Mouse (Mus musculus) ES-E14 (cell line): ENCODE measurements around the gene Rbm28.

Experiments
- CHD2 ChIP-seq: IDR thresholded peaks from 2 replicates; pipeline ENCODE4 v1.6.1; 2014; ENCODE audit warnings: mild to moderate bottlenecking, low read depth, low read length, inconsistent platforms
- MAFK ChIP-seq: IDR thresholded peaks from 2 replicates; pipeline ENCODE4 v1.6.1; 2014; ENCODE audit warnings: mild to moderate bottlenecking, low read depth, low read length, inconsistent platforms; ENCODE audit not compliant: insufficient read depth
- ZC3H11A ChIP-seq: IDR thresholded peaks from 2 replicates; pipeline ENCODE4 v1.6.1; 2012; ENCODE audit warnings: low read depth, mild to moderate bottlenecking, inconsistent platforms, low read length, borderline replicate concordance

DNA sequence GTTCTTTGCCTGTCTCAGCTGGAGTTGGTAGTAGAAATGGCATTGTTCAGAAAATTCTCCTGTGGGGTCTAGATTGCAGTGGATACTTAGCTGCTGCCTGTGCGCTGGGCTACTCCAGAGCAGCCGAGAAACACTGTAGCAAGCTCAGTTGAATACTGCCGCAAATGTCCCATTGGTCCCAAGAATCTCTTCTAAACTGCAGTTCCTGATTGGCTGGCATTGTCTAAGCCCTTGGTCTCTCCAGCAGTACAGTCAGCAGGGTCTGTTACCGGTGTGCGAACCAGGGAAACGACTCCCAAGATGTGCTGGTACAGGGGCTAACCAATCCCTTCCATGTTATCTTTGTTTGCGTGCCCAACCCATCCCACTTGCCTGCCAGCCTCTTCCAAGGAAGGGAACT lies 72.6 kb downstream of the Rbm28 start:
- TF ChIP-seq ZC3H11A (no peak), CHD2 (no peak), MAFK (no peak)
